Mouse (Mus musculus) lung, postnatal 0 days (tissue): Measurements from ENCODE around the gene Sfi1.

Experiments used
- CTCF ChIP-seq: IDR thresholded peaks from 2 replicates; pipeline ENCODE4 v1.5.1; 2016; ENCODE audit warnings: antibody characterized with exemption, mild to moderate bottlenecking
- EP300 ChIP-seq: IDR thresholded peaks from 2 replicates; pipeline ENCODE4 v1.6.1; 2016; ENCODE audit warnings: antibody characterized with exemption, mild to moderate bottlenecking, control low read depth

DNA sequence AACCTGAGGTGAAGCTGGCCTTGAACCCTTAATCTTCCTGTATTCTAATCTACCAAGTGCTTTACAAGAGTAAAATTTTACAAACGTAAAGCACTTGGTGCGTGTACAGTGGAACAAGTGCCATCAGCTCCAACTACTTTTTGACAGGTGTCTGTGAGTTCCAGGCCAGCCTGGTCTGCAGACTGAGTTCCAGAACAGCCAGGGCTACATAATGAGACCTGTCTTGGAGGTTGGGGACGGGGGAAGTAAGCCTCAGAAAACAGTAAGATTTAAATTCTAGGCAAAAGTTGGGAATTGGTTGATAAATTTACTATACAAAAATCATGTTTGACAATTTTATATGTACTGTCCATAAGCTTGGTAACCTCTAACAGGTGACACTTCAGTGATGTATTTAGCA lies 11.9 kb upstream of the Sfi1 start:
- TF ChIP-seq CTCF (no peak), EP300 (no peak)
